Mouse (Mus musculus) embryonic facial prominence, embryonic 14.5 days (tissue): ENCODE results near the gene Bst2. TPM values are rescaled to one million over a fixed set of nuclear protein-coding genes. Genes with fewer than 3 reads are reported as not detected.
A peak's percentile ranks its signal among the peaks of the same experiment; 100 is the strongest.

Source experiments
- ATAC-seq: fragments of 200-750 bp; cut with Nextera tagmentation; 2 replicates; pipeline ENCODE4 v1.8.0; 2017; ENCODE audit warnings: low read depth, moderate number of reproducible peaks, moderate TSS enrichment
- DNase-seq: peaks from one replicate; pipeline ENCODE4 v3.0.0-alpha.2; 2015; ENCODE audit warnings: low spot score
- H3K27ac ChIP-seq: fragments of 300-500 bp; sonication (generic); replicated peaks from 2 replicates; pipeline ENCODE4 v1.5.1; 2014; ENCODE audit warnings: low read depth, mild to moderate bottlenecking, low read length, moderate library complexity
- H3K27me3 ChIP-seq: fragments of 300-500 bp; sonication (generic); replicated peaks from 2 replicates; pipeline ENCODE4 v1.6.1; 2014; ENCODE audit warnings: low read length; ENCODE audit not compliant: control insufficient read depth, insufficient read depth
- H3K36me3 ChIP-seq: fragments of 300-500 bp; sonication (generic); 2 replicates; pipeline ENCODE4 v1.6.1; 2014; ENCODE audit warnings: low read length, mixed read lengths; ENCODE audit not compliant: control insufficient read depth, insufficient read depth
- H3K4me1 ChIP-seq: fragments of 300-500 bp; sonication (generic); 2 replicates; pipeline ENCODE4 v1.6.1; 2014; ENCODE audit warnings: antibody characterized with exemption, low read length; ENCODE audit not compliant: control insufficient read depth, insufficient read depth
- H3K4me2 ChIP-seq: fragments of 300-500 bp; sonication (generic); 2 replicates; pipeline ENCODE4 v1.6.1; 2014; ENCODE audit warnings: low read depth, mild to moderate bottlenecking, low read length, moderate library complexity, mixed read lengths
- H3K4me3 ChIP-seq: fragments of 300-500 bp; sonication (generic); 2 replicates; pipeline ENCODE4 v1.5.1; 2014; ENCODE audit warnings: low read depth, mild to moderate bottlenecking, low read length
- H3K9ac ChIP-seq: fragments of 300-500 bp; sonication (generic); 2 replicates; pipeline ENCODE4 v1.6.1; 2014; ENCODE audit warnings: low read depth, mild to moderate bottlenecking, low read length, moderate library complexity, mixed read lengths
- H3K9me3 ChIP-seq: fragments of 300-500 bp; sonication (generic); 2 replicates; pipeline ENCODE4 v1.6.1; 2016; ENCODE audit warnings: low read length; ENCODE audit not compliant: control insufficient read depth
- WGBS: fragments of 180-500 bp; shearing (Covaris S2); extraction: QIAGEN DNeasy Blood & Tissue Kit; methylation state at CpG from one replicate; pipeline ENCODE4 v1.1.7; 2014; 5-methylcytosine and 5-hydroxymethylcytosine counted together
- polyA plus RNA-seq: library from polyadenylated mRNA; unstranded; fragments of >200 nt; fragmentation: Nextera tagmentation; extraction: Ambion mirVana; gene quantifications from 2 replicates; pipeline ENCODE4 v1.2.1, GENCODE M21; 2014

The Bst2 gene
- polyA plus RNA-seq, result 16.0 and 16.2 TPM in 2 replicates

GRCm38 (mm10) chr8:71537028-71537867 lies at the start of gene Bst2:
Bst2 (minus strand) TSS chr8:71537456.
- DNase-seq (peak; percentile 97), ATAC-seq (peak; percentile 89)
- H3K4me1 ChIP-seq, result peaks cover 7% of the 10 kb centered on the region; the same call in 1 of the 2 replicates
- H3K27me3 ChIP-seq, result no peaks in the 10 kb centered on the region
- no peaks in the 10 kb centered on the region for H3K9me3 ChIP-seq
- H3K4me3 ChIP-seq, result peak within 1 kb of the TSS; percentile 44
- H3K9ac ChIP-seq, result peak within 1 kb of the TSS; percentile 54
- no peaks in the 10 kb centered on the region for H3K36me3 ChIP-seq
- 3% methylated on average over 35 of the region's 37 CpGs for WGBS
- peak within 1 kb of the TSS; percentile 67 for H3K4me2 ChIP-seq
- H3K27ac ChIP-seq, result peak within 1 kb of the TSS; percentile 59

GRCm38 (mm10) chr8:71586891-71587290 lies 49.6 kb upstream of the Bst2 start:
- DNase-seq, result peak; percentile 22
- H3K36me3 ChIP-seq, result peaks cover 32% of the 10 kb centered on the region
- no peak overlapping the region for H3K9ac ChIP-seq
- H3K4me1 ChIP-seq, result peaks cover 4% of the 10 kb centered on the region
- no peak overlapping the region for H3K4me3 ChIP-seq
- no peaks in the 10 kb centered on the region for H3K9me3 ChIP-seq
- H3K27me3 ChIP-seq, result no peaks in the 10 kb centered on the region
- WGBS, result 79% methylated on average over 2 of the region's 2 CpGs
- no peak overlapping the region for H3K27ac ChIP-seq
- ATAC-seq, result no peak
- no peak overlapping the region for H3K4me2 ChIP-seq

GRCm38 (mm10) chr8:71580201-71580600 lies 42.9 kb upstream of the Bst2 start:
- ATAC-seq, result no peak
- peak; percentile 20 for DNase-seq
- H3K4me2 ChIP-seq, result no peak overlapping the region
- H3K4me1 ChIP-seq, result no peaks in the 10 kb centered on the region
- no peak overlapping the region for H3K4me3 ChIP-seq
- H3K27me3 ChIP-seq, result no peaks in the 10 kb centered on the region
- peaks cover 12% of the 10 kb centered on the region; the same call in 1 of the 2 replicates for H3K36me3 ChIP-seq
- no peaks in the 10 kb centered on the region for H3K9me3 ChIP-seq
- no peak overlapping the region for H3K9ac ChIP-seq
- 41% methylated on average over 9 of the region's 9 CpGs for WGBS
- no peak overlapping the region for H3K27ac ChIP-seq

- ATAC-seq (no peak), DNase-seq (no peak)
- Histone ChIP-seq H3K27ac (no peak overlapping the region), H3K9ac (no peak overlapping the region), H3K36me3 (peaks cover 4% of the 10 kb centered on the region; the same call in 1 of the 2 replicates), H3K27me3 (no peaks in the 10 kb centered on the region), H3K4me2 (no peak overlapping the region), H3K9me3 (no peaks in the 10 kb centered on the region), H3K4me3 (no peak overlapping the region), H3K4me1 (no peaks in the 10 kb centered on the region)
- 85% methylated on average over 13 of the region's 14 CpGs for WGBS
These were observed 42.2 kb upstream of the Bst2 start for GRCm38 (mm10) chr8:71579476-71579875.

- Histone ChIP-seq H3K36me3 (no peaks in the 10 kb centered on the region), H3K4me3 (no peak overlapping the region), H3K4me2 (no peak overlapping the region), H3K9ac (no peak overlapping the region), H3K27ac (no peak overlapping the region), H3K4me1 (no peaks in the 10 kb centered on the region), H3K9me3 (no peaks in the 10 kb centered on the region), H3K27me3 (no peaks in the 10 kb centered on the region)
- ATAC-seq (no peak), DNase-seq (no peak)
- 93% methylated on average over 1 of the region's 1 CpGs for WGBS
These were observed 41.8 kb upstream of the Bst2 start for GRCm38 (mm10) chr8:71579009-71579408.

- H3K4me3 ChIP-seq, result no peak overlapping the region
- no peak overlapping the region for H3K4me2 ChIP-seq
- WGBS, result 59% methylated on average over 4 of the region's 4 CpGs
- no peak overlapping the region for H3K9ac ChIP-seq
- H3K36me3 ChIP-seq, result no peaks in the 10 kb centered on the region
- ATAC-seq, result no peak
- H3K27ac ChIP-seq, result no peak overlapping the region
- no peaks in the 10 kb centered on the region for H3K27me3 ChIP-seq
- no peak for DNase-seq
- 0 out of 2 replicates have a peak, but pooled peaks cover under 1% of the 10 kb centered on the region for H3K4me1 ChIP-seq
- no peaks in the 10 kb centered on the region for H3K9me3 ChIP-seq
These were observed 40.7 kb upstream of the Bst2 start for GRCm38 (mm10) chr8:71577856-71578387.

- peaks cover 12% of the 10 kb centered on the region; the same call in 1 of the 2 replicates for H3K4me1 ChIP-seq
- ATAC-seq, result no peak
These were observed 37.8 kb upstream of the Bst2 start for GRCm38 (mm10) chr8:71575020-71575419.

GRCm38 (mm10) chr8:71574426-71574825 lies 37.2 kb upstream of the Bst2 start:
- no peaks in the 10 kb centered on the region for H3K27me3 ChIP-seq
- no peak overlapping the region for H3K4me3 ChIP-seq
- H3K9me3 ChIP-seq, result no peaks in the 10 kb centered on the region
- H3K4me1 ChIP-seq, result peaks cover 12% of the 10 kb centered on the region; the same call in 1 of the 2 replicates
- no peaks in the 10 kb centered on the region for H3K36me3 ChIP-seq
- ATAC-seq (no peak), DNase-seq (no peak)
- H3K4me2 ChIP-seq, result no peak overlapping the region
- WGBS, result 69% methylated on average over 7 of the region's 7 CpGs
- no peak overlapping the region for H3K9ac ChIP-seq
- H3K27ac ChIP-seq, result no peak overlapping the region

More at GRCm38 (mm10) chr8:71575020-71575419, 37.8 kb upstream of the Bst2 start:
- Histone ChIP-seq H3K27me3 (no peaks in the 10 kb centered on the region), H3K27ac (no peak overlapping the region), H3K4me3 (no peak overlapping the region), H3K36me3 (no peaks in the 10 kb centered on the region), H3K9ac (no peak overlapping the region), H3K4me2 (no peak overlapping the region), H3K9me3 (no peaks in the 10 kb centered on the region)
- DNase-seq, result no peak
- 46% methylated on average over 1 of the region's 1 CpGs for WGBS
